Mouse (Mus musculus) common myeloid progenitor, adult 5-6 weeks (primary cell): ENCODE data around the gene Lmo2. TPM values are rescaled to one million over a fixed set of nuclear protein-coding genes. Genes with fewer than 3 reads are reported as not detected.
A peak's percentile ranks its signal among the peaks of the same experiment; 100 is the strongest.

Experiments used
- ATAC-seq: replicated peaks from 2 replicates; pipeline ENCODE4 v1.8.0; 2016; ENCODE audit warnings: low read depth, mild to moderate bottlenecking, moderate TSS enrichment, inconsistent platforms; ENCODE audit not compliant: poor library complexity, severe bottlenecking
- total RNA-seq: library from RNA; stranded (forward); fragments of 200-1000, 187-1606 nt; gene quantifications from 2 replicates; pipeline ENCODE4 v1.2.3, GENCODE M21; 2017

The Lmo2 gene
- total RNA-seq = 380 and 387 TPM in 2 replicates

- ATAC-seq = peak; percentile 43
Observed at GRCm38 (mm10) chr2:103957649-103958546, at the start of gene Lmo2. Gene Lmo2, plus strand, starts transcription at chr2:103957986.

- no peak for ATAC-seq
Observed at GRCm38 (mm10) chr2:103910601-103911000, 47.2 kb upstream of the Lmo2 start.

GRCm38 (mm10) chr2:103912481-103913251 lies 45.1 kb upstream of the Lmo2 start:
- no peak for ATAC-seq

GRCm38 (mm10) chr2:103913252-103913650 lies 44.5 kb upstream of the Lmo2 start:
- peak; percentile 37; the same call in 1 of the 2 replicates for ATAC-seq

GRCm38 (mm10) chr2:103916069-103916468 lies 41.7 kb upstream of the Lmo2 start:
- 0 out of 2 replicates have a peak, but pooled peaks have one; percentile 39 for ATAC-seq

GRCm38 (mm10) chr2:103917375-103917774 lies 40.4 kb upstream of the Lmo2 start:
- ATAC-seq = no peak

GRCm38 (mm10) chr2:103918375-103918774 lies 39.4 kb upstream of the Lmo2 start:
- ATAC-seq = no peak

GRCm38 (mm10) chr2:103919488-103919887 lies 38.3 kb upstream of the Lmo2 start:
- ATAC-seq = no peak

- no peak for ATAC-seq
Observed at GRCm38 (mm10) chr2:103926586-103927113, 31.1 kb upstream of the Lmo2 start.

GRCm38 (mm10) chr2:103927610-103928145 lies 30.1 kb upstream of the Lmo2 start:
- ATAC-seq = no peak

GRCm38 (mm10) chr2:103930306-103931019 lies 27.3 kb upstream of the Lmo2 start:
- peak; percentile 24 for ATAC-seq

GRCm38 (mm10) chr2:103931511-103931911 lies 26.3 kb upstream of the Lmo2 start:
- ATAC-seq = no peak

- peak; percentile 34; the same call in 1 of the 2 replicates for ATAC-seq
Observed at GRCm38 (mm10) chr2:103932025-103932424, 25.8 kb upstream of the Lmo2 start.

GRCm38 (mm10) chr2:103932480-103932879 lies 25.3 kb upstream of the Lmo2 start:
- peak; percentile 23; the same call in 1 of the 2 replicates for ATAC-seq

GRCm38 (mm10) chr2:103934270-103934669 lies 23.5 kb upstream of the Lmo2 start:
- 0 out of 2 replicates have a peak, but pooled peaks have one; percentile 20 for ATAC-seq

GRCm38 (mm10) chr2:103934670-103935069 lies 23.1 kb upstream of the Lmo2 start:
- peak; percentile 43 for ATAC-seq

- no peak for ATAC-seq
Observed at GRCm38 (mm10) chr2:103935691-103936435, 21.9 kb upstream of the Lmo2 start.

- ATAC-seq = no peak
Observed at GRCm38 (mm10) chr2:103936666-103937065, 21.1 kb upstream of the Lmo2 start.

- ATAC-seq = no peak
Observed at GRCm38 (mm10) chr2:103937670-103938069, 20.1 kb upstream of the Lmo2 start.
